Mouse (Mus musculus) ES-Bruce4 (cell line): Measurements from ENCODE around the gene Ddb2.

Source experiments
- CTCF ChIP-seq: IDR thresholded peaks from one replicate; pipeline ENCODE4 v1.8.1; 2011; ENCODE audit warnings: low read depth, low read length
- EP300 ChIP-seq: IDR thresholded peaks from 2 replicates; pipeline ENCODE4 v1.6.1; 2011; ENCODE audit warnings: low read depth, low read length; ENCODE audit not compliant: insufficient read depth
- POLR2A ChIP-seq: IDR thresholded peaks from one replicate; pipeline ENCODE4 v1.8.1; 2011; ENCODE audit warnings: low read length; ENCODE audit not compliant: insufficient read depth

DNA sequence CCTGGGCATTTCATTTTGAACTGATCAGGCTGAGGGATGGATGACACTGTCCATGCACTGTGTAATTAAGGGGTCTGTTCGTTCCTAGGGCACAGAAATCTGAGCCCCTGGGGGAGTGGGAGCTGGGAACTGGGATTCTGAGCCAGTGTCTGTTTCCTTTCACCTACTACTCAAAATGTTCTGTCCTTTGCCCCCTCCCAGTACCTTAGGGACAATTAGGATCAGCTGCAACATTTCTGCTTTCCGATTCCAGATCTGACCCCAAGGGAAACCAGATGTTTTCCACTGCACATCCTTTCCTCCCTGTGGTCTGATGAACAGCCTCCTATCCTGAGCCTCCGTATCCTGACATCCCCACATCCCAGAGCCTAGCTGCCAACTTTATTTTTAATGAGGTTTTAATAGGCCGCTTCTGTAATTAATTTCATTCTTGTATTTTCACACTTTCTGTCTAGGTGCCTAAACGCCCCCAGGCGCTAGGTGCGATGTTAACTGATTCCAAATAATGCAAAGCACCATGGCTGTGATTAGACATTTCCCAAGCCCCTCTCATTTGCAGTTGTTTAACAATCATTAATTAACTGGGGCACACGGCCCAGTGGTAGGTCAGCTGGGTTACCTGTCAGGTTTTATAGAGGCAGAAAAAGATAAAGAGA lies 18.1 kb upstream of the Ddb2 start:
- TF ChIP-seq CTCF (no peak), EP300 (no peak), POLR2A (no peak)
